In the genomic region with DNA sequence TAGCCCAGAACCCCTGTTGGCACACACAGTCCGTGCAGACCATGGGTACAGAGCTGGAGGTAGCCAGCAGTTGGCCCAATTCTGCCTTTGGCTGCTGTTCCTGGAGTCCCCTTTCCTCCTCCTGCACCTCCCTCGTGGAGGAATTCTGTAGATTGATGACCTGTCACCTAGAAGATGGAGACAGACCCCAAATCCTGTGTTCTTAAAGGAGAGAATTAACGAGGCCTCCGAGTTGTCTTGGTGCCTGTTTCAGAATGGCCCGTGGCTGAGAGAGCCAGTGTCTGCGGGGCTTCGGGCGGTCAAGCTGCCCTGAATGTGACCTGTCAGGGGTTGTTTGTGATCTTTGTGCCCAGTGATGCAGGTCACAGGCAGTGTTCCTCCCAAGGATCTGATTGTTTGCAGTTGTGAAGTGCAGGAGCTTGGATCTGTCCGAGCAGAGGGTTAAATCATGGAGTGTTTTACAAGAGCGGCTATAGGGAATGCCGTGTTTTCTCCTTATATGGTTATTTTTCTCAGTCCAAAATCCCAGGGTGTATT, we compare ENCODE assay signal across 14 mouse cellular contexts.
DNase-seq lines count a peak whose midpoint lies in the region; ATAC-seq lines count a peak whose summit lies in the region.
"Had no signal": no experiment of that assay in that cellular context is flagged by ENCODE, and none has a peak within 500 bp of the region (broad histone marks: within the 10 kb centered on the region; RNA-seq: fewer than 3 reads in every experiment).

No protein-coding gene starts in this region.

- peak overlapping the region; percentile 71 for H3K27ac ChIP-seq in intestine, embryonic 15.5 days
- H3K27ac ChIP-seq: heart, embryonic 15.5 days; hindbrain, embryonic 14.5 days had no signal

- H3K27me3 ChIP-seq in intestine, embryonic 15.5 days (replicated peaks), result no peaks in the 10 kb centered on the region

- H3K4me1 ChIP-seq in intestine, embryonic 15.5 days (replicated peaks), result 0 out of 2 replicates have a peak, but pooled peaks cover 5% of the 10 kb centered on the region
- H3K4me1 ChIP-seq: heart, embryonic 15.5 days had no signal

- H3K4me2 ChIP-seq in intestine, embryonic 15.5 days (replicated peaks), result no peak overlapping the region
- H3K4me2 ChIP-seq: heart, embryonic 15.5 days; hindbrain, embryonic 14.5 days had no signal

- H3K9me3 ChIP-seq in intestine, embryonic 15.5 days, result no peaks in the 10 kb centered on the region
- H3K9me3 ChIP-seq: heart, embryonic 15.5 days had no signal

- WGBS in intestine, embryonic 15.5 days, result 28% methylated on average over 11 of the region's 11 CpGs

- no peaks in the 10 kb centered on the region for H3K36me3 ChIP-seq in intestine, embryonic 15.5 days
- H3K36me3 ChIP-seq: heart, embryonic 15.5 days had no signal

- H3K9ac ChIP-seq in intestine, embryonic 15.5 days, result no peak overlapping the region
- H3K9ac ChIP-seq: heart, embryonic 15.5 days; hindbrain, embryonic 14.5 days had no signal

- H3K4me3 ChIP-seq in intestine, embryonic 15.5 days (replicated peaks), result no peak overlapping the region
- H3K4me3 ChIP-seq: heart, embryonic 15.5 days; megakaryocyte, embryonic 14.5 days had no signal

- peak; percentile 47; the same call in 1 of the 2 replicates for ATAC-seq in intestine, embryonic 15.5 days
- no peak for ATAC-seq in erythroid progenitor cell, adult 5-6 weeks (replicated peaks; ENCODE audit: low FRiP score, poor library complexity, severe bottlenecking)

- peak; percentile 2 for DNase-seq in kidney, adult 9 months
- no peak for DNase-seq in kidney, adult 18-20 months
- peak; percentile 58 for DNase-seq in embryo, embryonic 10 days (ENCODE audit: low spot score)
- peak; percentile 34 for DNase-seq in retina, embryonic 14.5 days (ENCODE audit: low spot score)
- no peak for DNase-seq in gastrocnemius, postnatal 4 days (ENCODE audit: low spot score in 2 of 2)
- no peak for DNase-seq in gastrocnemius, adult 18-20 months (ENCODE audit: low spot score)
- DNase-seq: adrenal gland, postnatal 36 days; right cerebral cortex, adult 18-20 months; thymus, postnatal 36 days had no signal

Comparison
In these comparisons a context has a peak if more than half of its experiments do, and no peak if none do; other contexts are left out.
1. DNase-seq: peak in kidney, adult 9 months (single experiment), embryo, embryonic 10 days (single experiment) and retina, embryonic 14.5 days (single experiment); none in kidney, adult 18-20 months (single experiment), gastrocnemius, postnatal 4 days (0 of 2) and gastrocnemius, adult 18-20 months (single experiment).